Mouse (Mus musculus): ENCODE data around the gene Prdx5. TPM values are rescaled to one million over a fixed set of nuclear protein-coding genes. Genes with fewer than 3 reads are reported as not detected.

The Prdx5 gene
- polyA plus RNA-seq, 1 experiment from 2014 or later: 272 TPM

DNA sequence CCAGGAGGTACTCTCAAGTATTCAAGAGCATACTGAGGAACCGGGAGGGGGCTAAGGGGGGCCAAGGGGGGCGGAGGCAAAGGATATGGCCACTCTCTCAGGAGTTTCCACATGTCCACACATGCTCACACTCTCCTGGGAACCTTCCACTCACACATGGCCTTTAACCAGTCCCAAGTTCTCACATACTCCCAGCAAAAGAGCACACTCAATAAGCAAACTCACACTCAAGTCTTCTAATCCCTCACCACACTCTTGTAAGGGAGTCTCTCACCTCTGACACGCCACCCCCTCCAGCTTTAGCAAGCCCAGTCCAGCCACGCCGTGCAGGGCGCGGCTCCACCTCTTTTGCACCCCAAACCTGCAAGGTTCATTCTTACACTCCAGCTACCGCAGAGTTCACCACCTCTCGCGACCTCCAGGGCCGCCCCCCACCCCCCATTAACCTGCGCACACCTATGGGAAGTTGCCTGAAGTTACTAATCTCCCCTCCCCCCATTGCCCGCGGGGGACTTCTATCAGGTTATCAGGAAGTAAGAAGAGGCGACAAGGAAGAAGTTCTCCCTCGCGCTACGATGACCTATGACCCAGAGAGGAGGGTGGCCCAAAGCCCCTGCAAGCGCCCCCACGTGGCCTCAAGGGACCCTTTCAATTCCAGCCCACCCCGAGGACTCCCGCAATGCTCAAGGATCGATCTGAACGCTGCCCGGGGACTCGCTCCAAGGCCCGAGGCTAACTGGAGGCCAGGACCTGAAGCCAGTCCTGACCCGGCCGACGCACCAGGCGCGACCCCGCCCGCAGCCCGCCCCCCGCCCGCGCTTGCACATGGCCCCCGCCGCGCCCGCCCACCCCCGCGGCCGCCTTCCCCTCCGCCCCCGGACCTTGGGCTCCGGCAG lies 11.1 kb upstream of the Prdx5 start:
- Histone ChIP-seq H3K4me1 (replicated peaks; ENCODE audit: control insufficient read depth, insufficient read depth, low read length) (peaks cover 22% of the 10 kb centered on the region), H3K4me3 (replicated peaks; ENCODE audit: low read length) (peak overlapping the region; percentile 70), H3K9me3 (ENCODE audit: control insufficient read depth, low read length) (no peaks in the 10 kb centered on the region), H3K4me2 (ENCODE audit: low read length) (peak overlapping the region; percentile 91), H3K36me3 (ENCODE audit: control insufficient read depth, insufficient read depth) (0 out of 2 replicates have a peak, but pooled peaks cover 2% of the 10 kb centered on the region), H3K9ac (replicated peaks; ENCODE audit: low read depth, low read length) (peak overlapping the region; percentile 84), H3K27ac (ENCODE audit: low read length) (peak overlapping the region; percentile 76), H3K27me3 (replicated peaks; ENCODE audit: control insufficient read depth, insufficient read depth, low read length) (peaks cover 33% of the 10 kb centered on the region)
- ATAC-seq: peak; percentile 9
- 1% methylated on average over 46 of the region's 48 CpGs for WGBS

DNA sequence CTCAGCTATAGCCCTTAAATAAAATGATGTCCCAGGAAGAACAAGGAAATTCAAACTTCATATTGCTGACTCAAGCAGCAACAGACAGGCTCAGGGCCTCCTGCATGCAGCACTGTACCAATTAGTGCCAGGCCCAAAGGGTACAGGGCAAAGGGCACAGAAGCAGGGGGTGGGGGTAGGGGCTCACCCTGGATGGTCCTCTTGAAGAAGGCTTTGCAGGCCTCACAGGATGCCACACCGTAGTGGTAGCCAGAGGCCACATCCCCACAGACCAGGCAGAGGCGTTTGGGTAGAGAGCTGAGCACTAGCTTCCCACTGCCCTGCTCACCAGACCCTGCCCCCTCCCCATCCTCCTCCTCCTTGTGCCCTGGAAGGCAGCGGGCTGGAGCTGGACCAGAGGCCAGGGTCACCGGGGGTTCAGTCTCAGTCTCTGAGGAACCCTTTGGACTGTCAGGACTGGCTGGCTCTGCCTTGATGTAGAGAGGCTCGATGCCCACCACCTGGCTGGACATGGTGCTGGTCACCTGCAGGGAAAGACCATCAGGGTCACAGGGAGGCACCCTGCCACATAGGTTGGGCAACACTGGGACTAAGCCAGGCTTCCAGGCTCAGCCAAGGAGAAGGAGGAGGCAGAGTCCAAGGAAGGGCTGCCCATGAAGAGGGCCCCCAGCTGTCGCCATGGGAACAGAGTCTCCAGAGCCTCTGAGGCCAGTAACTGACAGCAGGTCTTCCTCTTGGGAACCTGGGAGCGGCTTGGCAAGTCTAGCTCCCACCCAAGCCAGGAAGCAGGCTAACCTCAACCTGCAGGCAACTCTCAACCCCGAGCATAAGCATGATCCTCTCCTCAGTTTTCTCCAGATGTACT lies 10.2 kb upstream of the Prdx5 start:
- H3K9me3 ChIP-seq (ENCODE audit: control insufficient read depth, low read length): no peaks in the 10 kb centered on the region
- H3K9ac ChIP-seq (replicated peaks; ENCODE audit: low read depth, low read length): 0 out of 2 replicates have a peak overlapping the region, but pooled peaks have one; percentile 0
- peaks cover 22% of the 10 kb centered on the region for H3K4me1 ChIP-seq (replicated peaks; ENCODE audit: control insufficient read depth, insufficient read depth, low read length)
- 0 out of 2 replicates have a peak, but pooled peaks cover 2% of the 10 kb centered on the region for H3K36me3 ChIP-seq (ENCODE audit: control insufficient read depth, insufficient read depth)
- peak overlapping the region; percentile 70 for H3K4me3 ChIP-seq (replicated peaks; ENCODE audit: low read length)
- ATAC-seq: no peak
- WGBS: 50% methylated on average over 7 of the region's 8 CpGs
- H3K27me3 ChIP-seq (replicated peaks; ENCODE audit: control insufficient read depth, insufficient read depth, low read length): peaks cover 25% of the 10 kb centered on the region
- no peak overlapping the region for H3K27ac ChIP-seq (ENCODE audit: low read length)
- peak overlapping the region; percentile 91 for H3K4me2 ChIP-seq (ENCODE audit: low read length)

DNA sequence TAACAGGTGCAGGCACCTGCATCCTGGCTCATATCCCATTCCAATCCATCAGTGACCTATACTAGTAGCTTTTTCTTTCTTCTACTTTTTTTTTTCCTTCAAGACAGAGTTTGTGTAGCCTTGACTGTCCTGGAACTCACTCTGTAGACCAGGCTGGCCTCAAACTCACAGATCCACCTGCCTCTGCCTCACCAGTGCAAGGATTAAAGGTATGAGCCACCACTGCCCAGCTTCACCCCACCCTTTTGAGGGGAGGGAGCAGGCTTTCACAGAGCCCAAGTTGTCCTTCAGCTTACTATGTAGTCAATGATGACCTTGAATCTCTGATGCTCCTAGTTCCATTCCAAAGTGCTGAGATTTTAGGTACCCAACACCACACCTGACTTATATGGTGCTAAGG lies 9.5 kb upstream of the Prdx5 start:
- Histone ChIP-seq H3K27me3 (replicated peaks; ENCODE audit: control insufficient read depth, insufficient read depth, low read length) (peaks cover 18% of the 10 kb centered on the region), H3K9ac (replicated peaks; ENCODE audit: low read depth, low read length) (no peak overlapping the region), H3K4me2 (ENCODE audit: low read length) (no peak overlapping the region), H3K9me3 (ENCODE audit: control insufficient read depth, low read length) (no peaks in the 10 kb centered on the region), H3K36me3 (ENCODE audit: control insufficient read depth, insufficient read depth) (0 out of 2 replicates have a peak, but pooled peaks cover 2% of the 10 kb centered on the region), H3K4me3 (replicated peaks; ENCODE audit: low read length) (no peak overlapping the region), H3K27ac (ENCODE audit: low read length) (no peak overlapping the region), H3K4me1 (replicated peaks; ENCODE audit: control insufficient read depth, insufficient read depth, low read length) (peaks cover 18% of the 10 kb centered on the region)
- ATAC-seq: no peak

DNA sequence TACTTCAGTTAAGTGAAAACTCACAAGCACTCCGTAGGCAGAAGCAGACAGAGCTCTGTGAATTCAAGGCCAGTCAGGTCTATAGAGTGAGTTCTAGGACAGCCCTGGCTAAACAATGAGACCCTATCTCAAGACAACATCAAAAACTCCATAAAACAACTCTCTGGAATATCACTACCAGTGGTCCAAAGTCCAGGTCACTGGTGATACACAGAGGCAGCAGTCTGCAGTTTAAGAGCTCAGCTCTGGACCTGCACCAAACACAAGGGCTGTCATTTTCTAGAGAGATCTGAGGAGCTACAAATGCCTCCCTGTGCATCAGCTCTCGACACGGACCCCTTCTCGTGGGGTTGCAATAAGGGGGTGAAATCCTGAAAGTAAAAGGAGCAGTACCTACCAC lies 8.4 kb upstream of the Prdx5 start:
- Histone ChIP-seq H3K27me3 (replicated peaks; ENCODE audit: control insufficient read depth, insufficient read depth, low read length) (peaks cover 9% of the 10 kb centered on the region), H3K4me3 (replicated peaks; ENCODE audit: low read length) (no peak overlapping the region), H3K9me3 (ENCODE audit: control insufficient read depth, low read length) (no peaks in the 10 kb centered on the region), H3K4me1 (replicated peaks; ENCODE audit: control insufficient read depth, insufficient read depth, low read length) (peaks cover 18% of the 10 kb centered on the region), H3K36me3 (ENCODE audit: control insufficient read depth, insufficient read depth) (peaks cover 6% of the 10 kb centered on the region; the same call in 1 of the 2 replicates), H3K9ac (replicated peaks; ENCODE audit: low read depth, low read length) (no peak overlapping the region), H3K4me2 (ENCODE audit: low read length) (no peak overlapping the region), H3K27ac (ENCODE audit: low read length) (no peak overlapping the region)
- no peak for ATAC-seq
- WGBS: 92% methylated on average over 4 of the region's 4 CpGs

DNA sequence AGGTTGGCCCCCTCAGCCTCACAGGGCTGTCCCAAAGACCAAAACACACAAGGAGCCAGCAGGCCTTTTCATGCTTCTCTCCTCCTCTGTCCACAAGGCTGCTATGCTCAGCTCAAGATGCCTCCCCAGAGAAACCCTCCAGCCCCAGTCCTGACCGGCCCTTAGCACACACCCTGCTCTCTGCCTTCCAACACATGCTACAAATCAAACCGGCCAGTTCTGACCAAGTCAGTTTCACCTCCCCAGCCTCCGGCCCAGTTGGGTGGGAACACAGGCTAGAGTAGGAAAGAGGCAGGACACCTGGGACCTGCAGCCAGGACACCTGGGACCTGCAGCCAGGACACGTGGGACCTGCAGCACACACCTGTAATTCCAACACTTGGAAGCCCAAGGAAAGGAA lies 6.6 kb upstream of the Prdx5 start:
- Histone ChIP-seq H3K4me2 (ENCODE audit: low read length) (no peak overlapping the region), H3K27ac (ENCODE audit: low read length) (no peak overlapping the region), H3K36me3 (ENCODE audit: control insufficient read depth, insufficient read depth) (peaks cover 17% of the 10 kb centered on the region; the same call in 1 of the 2 replicates), H3K27me3 (replicated peaks; ENCODE audit: control insufficient read depth, insufficient read depth, low read length) (no peaks in the 10 kb centered on the region), H3K9ac (replicated peaks; ENCODE audit: low read depth, low read length) (no peak overlapping the region), H3K4me1 (replicated peaks; ENCODE audit: control insufficient read depth, insufficient read depth, low read length) (peaks cover 13% of the 10 kb centered on the region), H3K9me3 (ENCODE audit: control insufficient read depth, low read length) (no peaks in the 10 kb centered on the region), H3K4me3 (replicated peaks; ENCODE audit: low read length) (no peak overlapping the region)
- WGBS: 88% methylated on average over 4 of the region's 4 CpGs
- ATAC-seq: no peak

DNA sequence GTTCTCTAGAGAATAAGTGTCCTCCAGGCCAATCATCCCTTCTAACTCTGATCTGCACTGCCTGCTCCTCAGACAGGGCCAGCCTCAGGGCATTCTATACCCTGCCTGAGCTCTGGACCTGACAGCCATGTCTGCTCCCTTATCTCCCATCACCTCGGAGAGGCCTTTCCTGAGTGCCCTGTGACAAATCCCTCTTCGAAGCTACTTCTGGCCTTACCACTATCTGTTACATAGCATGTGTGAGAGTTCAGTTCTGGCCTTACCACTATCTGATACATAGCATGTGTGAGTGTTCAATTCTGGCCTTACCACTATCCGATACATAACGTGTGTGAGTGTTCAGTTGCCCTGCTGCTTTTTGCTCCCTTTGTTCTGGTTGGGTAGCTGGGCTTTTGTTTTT lies 5.4 kb upstream of the Prdx5 start:
- Histone ChIP-seq H3K4me1 (replicated peaks; ENCODE audit: control insufficient read depth, insufficient read depth, low read length) (peaks cover 11% of the 10 kb centered on the region), H3K9ac (replicated peaks; ENCODE audit: low read depth, low read length) (no peak overlapping the region), H3K9me3 (ENCODE audit: control insufficient read depth, low read length) (no peaks in the 10 kb centered on the region), H3K4me2 (ENCODE audit: low read length) (no peak overlapping the region), H3K27me3 (replicated peaks; ENCODE audit: control insufficient read depth, insufficient read depth, low read length) (no peaks in the 10 kb centered on the region), H3K4me3 (replicated peaks; ENCODE audit: low read length) (no peak overlapping the region), H3K36me3 (ENCODE audit: control insufficient read depth, insufficient read depth) (peaks cover 17% of the 10 kb centered on the region; the same call in 1 of the 2 replicates), H3K27ac (ENCODE audit: low read length) (no peak overlapping the region)
- ATAC-seq: no peak
- WGBS: 86% methylated on average over 4 of the region's 4 CpGs

DNA sequence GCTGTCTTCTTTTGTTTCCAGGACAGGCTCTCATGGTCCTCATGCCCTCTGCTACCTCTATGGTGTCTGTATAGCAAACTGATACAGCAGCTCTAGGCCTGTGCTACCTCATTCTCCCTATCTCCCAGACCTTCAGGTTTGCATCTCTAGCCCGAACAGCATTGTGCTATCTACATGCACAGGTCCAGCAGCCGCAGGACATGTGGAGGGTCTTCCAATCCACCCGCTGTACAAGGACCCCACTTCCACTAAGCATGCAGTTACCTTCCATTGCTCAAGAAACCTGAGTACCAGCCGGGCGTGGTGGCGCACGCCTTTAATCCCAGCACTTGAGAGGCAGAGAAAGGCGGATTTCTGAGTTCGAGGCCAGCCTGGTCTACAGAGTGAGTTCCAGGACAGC lies 4.6 kb upstream of the Prdx5 start:
- peaks cover 6% of the 10 kb centered on the region for H3K4me1 ChIP-seq (replicated peaks; ENCODE audit: control insufficient read depth, insufficient read depth, low read length)
- H3K27ac ChIP-seq (ENCODE audit: low read length): no peak overlapping the region
- no peak for ATAC-seq
- no peaks in the 10 kb centered on the region for H3K27me3 ChIP-seq (replicated peaks; ENCODE audit: control insufficient read depth, insufficient read depth, low read length)
- peaks cover 17% of the 10 kb centered on the region; the same call in 1 of the 2 replicates for H3K36me3 ChIP-seq (ENCODE audit: control insufficient read depth, insufficient read depth)
- no peak overlapping the region for H3K4me3 ChIP-seq (replicated peaks; ENCODE audit: low read length)
- H3K4me2 ChIP-seq (ENCODE audit: low read length): no peak overlapping the region
- H3K9me3 ChIP-seq (ENCODE audit: control insufficient read depth, low read length): no peaks in the 10 kb centered on the region
- WGBS: 90% methylated on average over 9 of the region's 9 CpGs
- no peak overlapping the region for H3K9ac ChIP-seq (replicated peaks; ENCODE audit: low read depth, low read length)

DNA sequence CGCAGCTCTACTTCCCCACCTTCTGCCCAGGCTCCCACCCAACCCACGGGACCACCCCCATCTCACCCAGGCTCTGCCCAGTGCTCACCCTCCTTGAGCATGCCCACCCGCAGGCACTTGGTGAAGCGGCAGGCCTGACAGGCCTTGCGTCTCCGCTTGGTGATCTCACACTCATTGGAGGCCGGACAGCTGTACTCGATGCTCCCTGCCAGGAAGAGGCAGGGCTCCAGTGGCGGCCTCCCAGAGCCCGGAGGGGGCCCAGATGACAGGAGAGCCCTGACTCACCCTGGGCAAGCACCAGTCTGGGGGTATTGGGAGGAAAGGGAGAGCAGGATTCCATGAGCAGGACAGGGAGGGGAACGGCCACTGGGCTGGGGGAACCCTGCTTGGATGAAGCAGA lies 4.1 kb upstream of the Prdx5 start:
- Histone ChIP-seq H3K9me3 (ENCODE audit: control insufficient read depth, low read length) (no peaks in the 10 kb centered on the region), H3K9ac (replicated peaks; ENCODE audit: low read depth, low read length) (no peak overlapping the region), H3K4me1 (replicated peaks; ENCODE audit: control insufficient read depth, insufficient read depth, low read length) (peaks cover 8% of the 10 kb centered on the region), H3K27me3 (replicated peaks; ENCODE audit: control insufficient read depth, insufficient read depth, low read length) (no peaks in the 10 kb centered on the region), H3K4me3 (replicated peaks; ENCODE audit: low read length) (no peak overlapping the region), H3K36me3 (ENCODE audit: control insufficient read depth, insufficient read depth) (peaks cover 17% of the 10 kb centered on the region; the same call in 1 of the 2 replicates), H3K27ac (ENCODE audit: low read length) (no peak overlapping the region), H3K4me2 (ENCODE audit: low read length) (no peak overlapping the region)
- 88% methylated on average over 11 of the region's 11 CpGs for WGBS
- no peak for ATAC-seq

DNA sequence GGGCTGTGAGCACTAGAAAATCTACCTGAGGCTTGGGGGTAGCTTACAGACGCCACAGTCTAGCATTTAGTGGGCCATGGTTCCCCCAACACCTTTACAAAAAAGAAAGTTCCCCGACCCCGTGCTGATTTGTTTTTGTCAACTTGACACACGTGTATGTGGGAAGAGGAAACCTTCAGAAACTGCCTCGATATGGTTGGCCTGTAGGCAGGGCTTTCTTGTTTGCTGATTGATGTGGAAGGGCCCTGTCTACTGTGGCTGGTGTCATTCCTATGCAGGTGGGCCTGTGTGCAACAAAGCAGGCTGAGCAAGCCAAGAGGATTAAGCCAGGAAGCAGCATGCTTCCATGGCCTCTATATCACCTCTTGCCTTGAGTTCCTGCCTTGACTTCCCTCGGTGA lies 3.1 kb upstream of the Prdx5 start:
- peaks cover 15% of the 10 kb centered on the region; the same call in 1 of the 2 replicates for H3K36me3 ChIP-seq (ENCODE audit: control insufficient read depth, insufficient read depth)
- no peak overlapping the region for H3K4me2 ChIP-seq (ENCODE audit: low read length)
- no peak overlapping the region for H3K4me3 ChIP-seq (replicated peaks; ENCODE audit: low read length)
- WGBS: 88% methylated on average over 6 of the region's 6 CpGs
- H3K4me1 ChIP-seq (replicated peaks; ENCODE audit: control insufficient read depth, insufficient read depth, low read length): peaks cover 18% of the 10 kb centered on the region
- H3K27ac ChIP-seq (ENCODE audit: low read length): no peak overlapping the region
- H3K9ac ChIP-seq (replicated peaks; ENCODE audit: low read depth, low read length): no peak overlapping the region
- H3K27me3 ChIP-seq (replicated peaks; ENCODE audit: control insufficient read depth, insufficient read depth, low read length): no peaks in the 10 kb centered on the region
- no peak for ATAC-seq
- H3K9me3 ChIP-seq (ENCODE audit: control insufficient read depth, low read length): no peaks in the 10 kb centered on the region

Measured in forebrain, embryonic 16.5 days (tissue).